Mouse (Mus musculus) cerebellum, adult 2 months (tissue): ENCODE data around the gene Dnph1.

ENCODE experiments used
- CTCF ChIP-seq: fragments of 200-500 bp; IDR thresholded peaks from 2 replicates; pipeline ENCODE4 v1.5.1; 2011; ENCODE audit warnings: low read depth, mild to moderate bottlenecking, control low read depth, low read length, moderate library complexity, borderline replicate concordance; ENCODE audit not compliant: insufficient read depth
- POLR2A ChIP-seq: fragments of 200-500 bp; IDR thresholded peaks from 2 replicates; pipeline ENCODE4 v1.6.1; 2011; ENCODE audit warnings: low read length, control low read depth, borderline replicate concordance; ENCODE audit not compliant: insufficient read depth

DNA sequence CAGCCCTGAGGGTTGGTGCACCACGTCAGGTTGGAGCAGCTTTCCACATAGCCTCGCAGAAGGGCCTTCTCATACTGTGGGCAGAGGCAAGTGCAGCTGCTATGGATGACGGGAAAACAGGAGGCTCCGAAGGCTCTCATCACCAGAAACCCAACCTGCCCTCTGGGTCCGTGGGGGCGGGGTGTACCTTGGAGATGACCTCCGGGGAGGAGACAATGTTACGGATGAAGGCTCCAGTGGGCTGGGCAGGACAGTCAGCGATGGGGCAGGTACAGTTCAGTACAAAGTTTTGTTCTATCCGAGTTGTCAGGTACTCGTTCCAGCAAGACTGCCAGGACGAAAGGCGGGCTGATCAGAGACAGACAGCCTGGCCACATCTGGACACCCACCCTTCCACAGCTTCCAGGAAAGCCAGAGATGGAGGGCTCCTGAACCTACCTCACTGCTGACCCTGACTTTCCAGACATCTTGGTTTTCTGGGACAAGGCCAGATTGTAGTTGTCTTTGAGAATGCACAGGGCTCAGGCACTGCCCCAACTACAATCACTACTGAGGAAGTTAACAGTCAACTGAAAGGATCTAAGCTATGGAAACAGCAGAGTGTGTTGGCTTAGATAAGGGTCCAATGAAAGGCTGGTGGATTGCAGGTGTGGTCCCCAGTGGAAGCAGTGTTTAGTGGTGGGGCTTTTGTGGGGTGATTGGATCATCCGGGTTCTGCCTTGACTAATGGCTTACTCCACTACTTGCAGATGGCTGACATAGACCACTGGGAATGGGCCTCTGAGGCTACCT is 7.5 kb downstream of the Dnph1 start:
- TF ChIP-seq CTCF = no peak
- no peak for TF ChIP-seq POLR2A
